Mouse (Mus musculus) adrenal gland, adult 2 months (tissue): ENCODE results near the gene Cntn6. TPM values are rescaled to one million over a fixed set of nuclear protein-coding genes. Genes with fewer than 3 reads are reported as not detected.

Experiments
- DNase-seq: peaks from one replicate; pipeline ENCODE4 v3.0.0; 2021
- polyA plus RNA-seq: library from polyadenylated mRNA; depleted of rRNA; stranded (reverse); fragments of >200 nt; gene quantifications from 2 replicates; pipeline ENCODE4 v1.2.3, GENCODE M21; 2012
- total RNA-seq, 2 experiments: library from RNA; stranded (reverse); gene quantifications; 2 replicates each; pipeline ENCODE4 v1.2.3; 2021

The Cntn6 gene
- total and polyA plus RNA-seq, 3 experiments: not detected

DNA sequence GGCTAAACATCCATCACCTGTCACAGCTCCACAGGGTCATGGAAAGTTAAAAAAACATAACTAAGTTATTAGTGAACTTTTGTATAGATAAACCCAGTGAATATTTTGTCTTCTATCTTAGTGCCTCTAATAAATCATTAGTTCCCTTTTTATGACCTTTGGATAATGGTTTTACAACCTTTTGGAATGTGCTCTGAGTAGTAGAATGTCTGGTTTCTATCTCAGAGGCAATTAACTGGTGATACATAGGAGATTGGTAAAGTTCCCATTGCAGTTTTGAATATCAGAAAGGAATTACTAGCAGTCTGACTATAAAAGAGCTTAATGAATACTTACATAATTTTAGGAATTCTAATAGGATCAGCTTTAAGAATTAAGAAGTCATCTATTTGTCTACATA, 265.5 kb downstream of the Cntn6 start:
- DNase-seq: no peak

DNA sequence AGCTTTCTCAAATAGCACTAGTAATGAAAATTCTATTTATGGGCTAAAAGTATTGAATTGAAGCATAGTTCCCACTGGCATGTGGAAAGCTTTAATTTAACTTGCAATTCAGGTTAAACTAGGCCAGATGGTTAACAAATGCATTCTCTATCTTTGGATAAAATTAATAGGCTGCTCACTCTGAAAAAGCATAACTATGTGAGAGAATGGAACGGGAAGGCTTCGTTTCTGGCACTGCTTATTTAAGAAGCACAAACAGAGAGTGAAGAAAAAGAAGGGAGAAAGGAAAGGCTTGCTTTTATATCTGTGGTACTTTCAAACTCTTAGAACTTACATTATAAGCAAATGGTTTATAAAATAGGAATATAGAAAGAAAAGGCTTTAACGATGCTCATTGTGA, 268.6 kb downstream of the Cntn6 start:
- no peak for DNase-seq

- no peak for DNase-seq
These were observed 291.3 kb downstream of the Cntn6 start for GRCm38 (mm10) chr6:104783891-104784290.

DNA sequence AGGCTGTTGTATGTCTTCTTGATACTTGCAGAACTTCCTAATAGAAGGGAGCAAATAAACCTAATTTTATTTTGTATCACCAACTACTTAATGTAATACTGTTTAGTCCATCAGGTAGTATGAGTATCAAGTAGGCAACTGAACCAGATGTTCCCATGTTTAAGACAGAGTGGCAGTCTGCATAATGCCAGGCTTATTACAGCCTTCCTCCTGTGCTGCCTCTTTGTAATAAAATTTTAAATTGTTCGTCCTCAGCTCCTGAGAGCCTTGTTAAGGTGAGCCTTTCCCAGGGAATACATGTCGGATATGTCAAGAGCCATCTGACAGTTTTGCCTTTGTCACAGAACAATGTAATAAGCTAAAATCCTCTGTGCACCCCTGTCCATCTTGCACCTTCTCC, 294.9 kb downstream of the Cntn6 start:
- DNase-seq: no peak

- no peak for DNase-seq
These were observed 315.9 kb downstream of the Cntn6 start for GRCm38 (mm10) chr6:104808526-104808925.

GRCm38 (mm10) chr6:104815610-104816009, 323.0 kb downstream of the Cntn6 start:
- no peak for DNase-seq

DNA sequence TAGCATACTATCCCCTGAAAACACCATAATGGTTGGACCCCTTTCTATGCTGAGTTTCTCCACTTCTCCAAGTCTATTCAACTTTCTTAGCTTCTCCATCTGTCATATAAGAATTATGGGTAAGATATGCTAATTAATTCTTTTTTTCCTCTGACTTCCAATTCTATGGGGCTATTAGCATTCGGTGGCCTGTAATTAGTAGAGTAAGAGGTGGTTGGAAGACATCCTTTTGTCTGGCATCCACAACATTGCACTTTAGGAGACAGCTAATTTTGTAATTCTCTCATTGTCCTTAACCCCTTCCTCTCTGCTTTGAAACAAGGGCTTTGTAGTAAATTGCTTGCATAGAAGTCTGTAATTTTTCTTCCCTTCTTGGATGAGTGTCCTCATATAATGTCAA, 387.1 kb downstream of the Cntn6 start:
- DNase-seq: no peak

GRCm38 (mm10) chr6:104884021-104884420, 391.4 kb downstream of the Cntn6 start:
- no peak for DNase-seq

- no peak for DNase-seq
These were observed 393.2 kb downstream of the Cntn6 start for GRCm38 (mm10) chr6:104885829-104886228.

- DNase-seq: no peak
These were observed 398.5 kb downstream of the Cntn6 start for GRCm38 (mm10) chr6:104891071-104891470.
